Mouse (Mus musculus): ENCODE measurements around the gene Dnah8. TPM values are rescaled to one million over a fixed set of nuclear protein-coding genes. Genes with fewer than 3 reads are reported as not detected.

Gene Dnah8
- polyA plus RNA-seq, 1 experiment from 2014 or later: 4.1 TPM

- Histone ChIP-seq H3K4me1 (ENCODE audit: control insufficient read depth, insufficient read depth, low read length) (0 out of 2 replicates have a peak, but pooled peaks cover 5% of the 10 kb centered on the region), H3K9me3 (ENCODE audit: control insufficient read depth, low read length) (no peaks in the 10 kb centered on the region), H3K27ac (replicated peaks; ENCODE audit: low read depth, low read length) (no peak overlapping the region), H3K4me3 (ENCODE audit: low read depth, low read length) (no peak overlapping the region), H3K36me3 (ENCODE audit: control insufficient read depth, insufficient read depth, low read length) (peaks cover 50% of the 10 kb centered on the region), H3K27me3 (replicated peaks; ENCODE audit: control insufficient read depth, insufficient read depth, low read length) (no peaks in the 10 kb centered on the region), H3K4me2 (ENCODE audit: low read depth, low read length) (no peak overlapping the region), H3K9ac (ENCODE audit: low read depth, low read length) (no peak overlapping the region)
- 72% methylated on average over 5 of the region's 5 CpGs for WGBS
- no peak for ATAC-seq (ENCODE audit: low read depth)
- no peak for DNase-seq (ENCODE audit: low spot score)
Observed at GRCm38 (mm10) chr17:30605001-30605400, 19.2 kb upstream of the Dnah8 start.

GRCm38 (mm10) chr17:30606206-30606605 lies 17.9 kb upstream of the Dnah8 start:
- WGBS: 85% methylated on average over 11 of the region's 11 CpGs
- ATAC-seq (ENCODE audit: low read depth) (no peak), DNase-seq (ENCODE audit: low spot score) (no peak)
- Histone ChIP-seq H3K9me3 (ENCODE audit: control insufficient read depth, low read length) (no peaks in the 10 kb centered on the region), H3K27me3 (replicated peaks; ENCODE audit: control insufficient read depth, insufficient read depth, low read length) (no peaks in the 10 kb centered on the region), H3K27ac (replicated peaks; ENCODE audit: low read depth, low read length) (no peak overlapping the region), H3K4me3 (ENCODE audit: low read depth, low read length) (no peak overlapping the region), H3K4me2 (ENCODE audit: low read depth, low read length) (no peak overlapping the region), H3K9ac (ENCODE audit: low read depth, low read length) (no peak overlapping the region), H3K36me3 (ENCODE audit: control insufficient read depth, insufficient read depth, low read length) (peaks cover 38% of the 10 kb centered on the region), H3K4me1 (ENCODE audit: control insufficient read depth, insufficient read depth, low read length) (peaks cover 12% of the 10 kb centered on the region)

DNA sequence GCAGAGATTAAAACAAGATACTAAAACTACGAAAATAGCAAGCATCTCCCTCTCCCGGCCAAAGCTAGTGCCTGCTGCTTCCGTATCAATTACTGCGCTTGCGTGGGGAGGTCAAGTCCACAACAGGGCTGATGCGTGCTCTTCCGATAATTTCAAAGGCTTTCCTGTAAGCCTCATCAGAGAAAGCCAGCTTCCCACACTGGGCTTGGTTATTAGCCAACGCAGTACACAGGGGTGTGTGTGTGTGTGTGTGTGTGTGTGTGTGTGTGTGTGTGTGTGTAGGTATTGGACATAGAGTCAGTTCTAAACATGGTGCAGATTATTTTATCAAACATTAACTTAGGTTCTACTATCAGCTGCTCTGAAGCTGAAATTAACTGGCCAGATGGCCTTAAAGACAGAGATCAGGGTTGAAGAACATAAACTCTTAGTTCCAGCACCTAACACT lies 17.5 kb upstream of the Dnah8 start:
- no peak overlapping the region for H3K27ac ChIP-seq (replicated peaks; ENCODE audit: low read depth, low read length)
- no peak overlapping the region for H3K4me2 ChIP-seq (ENCODE audit: low read depth, low read length)
- no peak overlapping the region for H3K9ac ChIP-seq (ENCODE audit: low read depth, low read length)
- WGBS: 89% methylated on average over 8 of the region's 8 CpGs
- H3K4me3 ChIP-seq (ENCODE audit: low read depth, low read length): no peak overlapping the region
- H3K27me3 ChIP-seq (replicated peaks; ENCODE audit: control insufficient read depth, insufficient read depth, low read length): no peaks in the 10 kb centered on the region
- H3K4me1 ChIP-seq (ENCODE audit: control insufficient read depth, insufficient read depth, low read length): peaks cover 16% of the 10 kb centered on the region
- peaks cover 33% of the 10 kb centered on the region for H3K36me3 ChIP-seq (ENCODE audit: control insufficient read depth, insufficient read depth, low read length)
- DNase-seq (ENCODE audit: low spot score) (no peak), ATAC-seq (ENCODE audit: low read depth) (no peak)
- no peaks in the 10 kb centered on the region for H3K9me3 ChIP-seq (ENCODE audit: control insufficient read depth, low read length)

- DNase-seq (ENCODE audit: low spot score): no peak
- H3K36me3 ChIP-seq (ENCODE audit: control insufficient read depth, insufficient read depth, low read length): peaks cover 27% of the 10 kb centered on the region
- H3K4me3 ChIP-seq (ENCODE audit: low read depth, low read length): no peak overlapping the region
- H3K4me1 ChIP-seq (ENCODE audit: control insufficient read depth, insufficient read depth, low read length): peaks cover 16% of the 10 kb centered on the region
- no peaks in the 10 kb centered on the region for H3K9me3 ChIP-seq (ENCODE audit: control insufficient read depth, low read length)
- H3K9ac ChIP-seq (ENCODE audit: low read depth, low read length): no peak overlapping the region
- H3K4me2 ChIP-seq (ENCODE audit: low read depth, low read length): no peak overlapping the region
- no peak overlapping the region for H3K27ac ChIP-seq (replicated peaks; ENCODE audit: low read depth, low read length)
- H3K27me3 ChIP-seq (replicated peaks; ENCODE audit: control insufficient read depth, insufficient read depth, low read length): no peaks in the 10 kb centered on the region
- ATAC-seq (ENCODE audit: low read depth): no peak
- WGBS: 89% methylated on average over 7 of the region's 7 CpGs
Observed at GRCm38 (mm10) chr17:30607330-30607729, 16.8 kb upstream of the Dnah8 start.

DNA sequence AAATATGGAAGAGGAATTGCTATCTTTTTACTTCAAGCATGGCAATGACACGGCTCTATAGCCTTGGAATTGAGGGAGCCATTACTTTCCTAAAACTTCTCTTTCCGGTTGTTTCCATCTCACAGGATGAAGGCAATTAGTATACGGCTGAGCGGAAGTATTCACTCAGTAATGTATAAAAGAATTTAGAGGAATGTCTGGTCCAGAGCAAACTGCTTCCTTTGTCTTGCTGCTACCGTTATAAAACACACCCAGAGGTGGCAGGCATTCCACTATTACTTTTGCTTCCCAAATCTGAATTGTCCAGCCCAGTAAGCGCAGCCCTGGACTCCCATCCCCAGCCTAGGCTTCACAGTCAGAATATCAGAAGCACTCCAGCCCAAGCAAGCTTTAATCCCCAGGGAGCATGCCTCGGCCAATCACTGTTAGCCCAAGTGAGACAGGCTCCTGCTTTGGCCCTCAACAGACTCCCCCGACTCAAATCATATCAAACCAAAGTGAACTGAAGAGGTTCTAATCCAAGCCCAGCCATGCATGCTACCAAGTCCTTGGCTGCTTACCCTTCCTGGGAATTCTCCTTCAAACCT lies 16.2 kb upstream of the Dnah8 start:
- 52% methylated on average over 8 of the region's 8 CpGs for WGBS
- peaks cover 20% of the 10 kb centered on the region for H3K36me3 ChIP-seq (ENCODE audit: control insufficient read depth, insufficient read depth, low read length)

DNA sequence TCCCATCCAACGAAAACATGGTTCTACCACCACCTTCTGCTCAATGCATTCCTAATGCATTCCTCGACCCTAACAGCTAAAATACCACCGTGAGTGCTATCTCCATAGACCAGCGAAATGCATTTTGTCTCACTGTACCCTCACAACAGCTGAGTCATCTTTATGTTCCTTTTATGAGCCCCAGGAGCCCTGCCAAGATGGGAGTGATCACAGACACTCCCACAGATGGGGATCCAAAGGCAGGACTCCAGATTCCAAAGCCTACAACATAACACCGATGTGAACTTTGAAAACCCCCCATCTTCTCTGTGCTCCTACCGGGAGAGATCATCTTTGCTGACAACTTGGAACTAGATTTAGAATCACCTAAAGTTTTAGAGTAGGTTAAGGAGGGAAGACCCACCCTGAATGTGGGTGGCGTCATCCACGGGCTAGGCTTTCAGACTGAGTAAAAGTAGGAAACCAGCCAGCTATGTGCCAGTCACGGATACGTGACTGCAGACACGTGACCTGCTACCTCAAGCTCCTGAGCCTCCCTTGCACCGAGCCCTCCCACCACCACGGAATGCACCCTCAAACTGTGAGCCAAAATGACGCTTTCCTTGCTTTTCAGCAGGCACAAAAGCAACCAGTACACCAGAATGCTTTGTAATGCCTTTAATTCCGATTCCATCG lies 14.7 kb upstream of the Dnah8 start:
- DNase-seq (ENCODE audit: low spot score) (peak; percentile 50), ATAC-seq (ENCODE audit: low read depth) (no peak)
- no peaks in the 10 kb centered on the region for H3K9me3 ChIP-seq (ENCODE audit: control insufficient read depth, low read length)
- H3K27me3 ChIP-seq (replicated peaks; ENCODE audit: control insufficient read depth, insufficient read depth, low read length): no peaks in the 10 kb centered on the region
- H3K4me2 ChIP-seq (ENCODE audit: low read depth, low read length): no peak overlapping the region
- peaks cover 16% of the 10 kb centered on the region for H3K4me1 ChIP-seq (ENCODE audit: control insufficient read depth, insufficient read depth, low read length)
- H3K27ac ChIP-seq (replicated peaks; ENCODE audit: low read depth, low read length): no peak overlapping the region
- 87% methylated on average over 16 of the region's 16 CpGs for WGBS
- no peak overlapping the region for H3K9ac ChIP-seq (ENCODE audit: low read depth, low read length)
- H3K4me3 ChIP-seq (ENCODE audit: low read depth, low read length): no peak overlapping the region
- H3K36me3 ChIP-seq (ENCODE audit: control insufficient read depth, insufficient read depth, low read length): 0 out of 2 replicates have a peak, but pooled peaks cover 9% of the 10 kb centered on the region

More for the DNA sequence above, 16.2 kb upstream of the Dnah8 start:
- H3K4me2 ChIP-seq (ENCODE audit: low read depth, low read length): no peak overlapping the region
- no peak for ATAC-seq (ENCODE audit: low read depth)
- no peaks in the 10 kb centered on the region for H3K9me3 ChIP-seq (ENCODE audit: control insufficient read depth, low read length)
- H3K27ac ChIP-seq (replicated peaks; ENCODE audit: low read depth, low read length): no peak overlapping the region
- peaks cover 16% of the 10 kb centered on the region for H3K4me1 ChIP-seq (ENCODE audit: control insufficient read depth, insufficient read depth, low read length)
- no peaks in the 10 kb centered on the region for H3K27me3 ChIP-seq (replicated peaks; ENCODE audit: control insufficient read depth, insufficient read depth, low read length)
- peak; percentile 27 for DNase-seq (ENCODE audit: low spot score)
- H3K9ac ChIP-seq (ENCODE audit: low read depth, low read length): no peak overlapping the region
- H3K4me3 ChIP-seq (ENCODE audit: low read depth, low read length): no peak overlapping the region

- Histone ChIP-seq H3K27me3 (replicated peaks; ENCODE audit: control insufficient read depth, insufficient read depth, low read length) (no peaks in the 10 kb centered on the region), H3K4me3 (ENCODE audit: low read depth, low read length) (no peak overlapping the region), H3K27ac (replicated peaks; ENCODE audit: low read depth, low read length) (no peak overlapping the region), H3K4me1 (ENCODE audit: control insufficient read depth, insufficient read depth, low read length) (peaks cover 16% of the 10 kb centered on the region), H3K9ac (ENCODE audit: low read depth, low read length) (no peak overlapping the region), H3K9me3 (ENCODE audit: control insufficient read depth, low read length) (no peaks in the 10 kb centered on the region), H3K36me3 (ENCODE audit: control insufficient read depth, insufficient read depth, low read length) (0 out of 2 replicates have a peak, but pooled peaks cover 9% of the 10 kb centered on the region), H3K4me2 (ENCODE audit: low read depth, low read length) (no peak overlapping the region)
- ATAC-seq (ENCODE audit: low read depth): no peak
- WGBS: 87% methylated on average over 5 of the region's 5 CpGs
- no peak for DNase-seq (ENCODE audit: low spot score)
Observed at GRCm38 (mm10) chr17:30609980-30610307, 14.2 kb upstream of the Dnah8 start.

GRCm38 (mm10) chr17:30610739-30611138 lies 13.4 kb upstream of the Dnah8 start:
- Histone ChIP-seq H3K27me3 (replicated peaks; ENCODE audit: control insufficient read depth, insufficient read depth, low read length) (no peaks in the 10 kb centered on the region), H3K27ac (replicated peaks; ENCODE audit: low read depth, low read length) (no peak overlapping the region), H3K4me1 (ENCODE audit: control insufficient read depth, insufficient read depth, low read length) (peaks cover 16% of the 10 kb centered on the region), H3K9ac (ENCODE audit: low read depth, low read length) (no peak overlapping the region), H3K4me3 (ENCODE audit: low read depth, low read length) (0 out of 2 replicates have a peak overlapping the region, but pooled peaks have one; percentile 76), H3K9me3 (ENCODE audit: control insufficient read depth, low read length) (no peaks in the 10 kb centered on the region), H3K4me2 (ENCODE audit: low read depth, low read length) (peak overlapping the region; percentile 60; the same call in 1 of the 2 replicates), H3K36me3 (ENCODE audit: control insufficient read depth, insufficient read depth, low read length) (0 out of 2 replicates have a peak, but pooled peaks cover 9% of the 10 kb centered on the region)
- DNase-seq (ENCODE audit: low spot score): no peak
- WGBS: 60% methylated on average over 1 of the region's 1 CpGs
- no peak for ATAC-seq (ENCODE audit: low read depth)
